Mouse (Mus musculus): ENCODE measurements around the gene Mydgf.

DNA sequence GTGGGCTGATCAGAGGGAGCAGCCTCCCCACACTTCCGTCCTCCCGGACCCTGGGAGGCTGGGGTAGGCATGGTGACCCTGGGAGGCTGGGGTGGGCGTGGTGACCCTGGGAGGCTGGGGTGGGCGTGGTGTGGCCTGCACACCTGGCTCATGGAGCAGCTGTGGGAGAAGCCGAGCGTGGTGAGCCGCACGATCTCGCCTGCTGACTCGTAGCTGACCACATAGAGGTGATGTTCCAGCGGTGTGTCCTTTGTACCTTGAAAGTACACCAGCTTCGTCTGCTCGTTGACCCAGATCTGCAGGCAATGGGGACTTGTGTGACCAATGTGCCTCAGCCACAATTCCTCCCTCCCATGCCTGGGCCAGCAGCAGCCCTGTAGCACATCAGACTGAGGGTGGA, 11.0 kb upstream of the Mydgf start:
- no peak for TF ChIP-seq ELF1 (IDR thresholded peaks at IDR 0.05; ENCODE audit: low read depth, low read length)
- TF ChIP-seq MAX (IDR thresholded peaks at IDR 0.05; ENCODE audit: low read length), result no peak

All from CH12.LX (cell line).